Comparison of ENCODE assay signal across 6 mouse cellular contexts in genomic region chr9:56437300-56437892, GRCm38 (mm10). TPM values are rescaled to one million over a fixed set of nuclear protein-coding genes. Genes with fewer than 3 reads are reported as not detected.
DNase-seq lines count a peak whose midpoint lies in the region; ATAC-seq and TF ChIP-seq lines count a peak whose summit lies in the region.
"Not testable (repeated sequence)": the region's sequence is repeated elsewhere in the genome, so short reads cannot be mapped to it uniquely, and the experiment has no call there.

No protein-coding gene starts in this region.

- not testable (repeated sequence) for H3K4me1 ChIP-seq in E14TG2a.4 (replicated peaks; ENCODE audit: low read depth, low read length); neural tube, embryonic 13.5 days (replicated peaks)

- 95% methylated on average over 28 of the region's 29 CpGs for WGBS in neural tube, embryonic 13.5 days

- H3K4me3 ChIP-seq in E14TG2a.4 (replicated peaks; ENCODE audit: low read length) = peak overlapping the region; percentile 46; the same call in 1 of the 2 replicates
- not testable (repeated sequence) for H3K4me3 ChIP-seq in neural tube, embryonic 13.5 days

- not testable (repeated sequence) for H3K27ac ChIP-seq in neural tube, embryonic 13.5 days (replicated peaks)

- not testable (repeated sequence) for TF ChIP-seq CTCF in E14TG2a.4 (conservative IDR thresholded peaks at IDR 0.05; ENCODE audit: low read length)

- not testable (repeated sequence) for H3K4me2 ChIP-seq in neural tube, embryonic 13.5 days

- not testable (repeated sequence) for H3K36me3 ChIP-seq in E14TG2a.4 (ENCODE audit: insufficient read depth, low read length); neural tube, embryonic 13.5 days

- H3K9me3 ChIP-seq in E14TG2a.4 (ENCODE audit: low read length); neural tube, embryonic 13.5 days: not testable (repeated sequence)

- H3K9ac ChIP-seq in neural tube, embryonic 13.5 days = not testable (repeated sequence)

- peak; percentile 74 for ATAC-seq in erythroblast, adult 5-6 weeks (replicated peaks; ENCODE audit: low FRiP score, poor library complexity, severe bottlenecking)
- ATAC-seq in inflammation-experienced regulatory T-cells, adult 6 months = peak; percentile 50
- ATAC-seq in megakaryocyte, adult 5-6 weeks (ENCODE audit: poor library complexity, severe bottlenecking) = peak; percentile 81
- peak; percentile 61; the same call in 1 of the 2 replicates for ATAC-seq in neural tube, embryonic 13.5 days (ENCODE audit: low read depth)

- peak; percentile 60 for DNase-seq in heart, adult 11 months

- H3K27me3 ChIP-seq in E14TG2a.4 (ENCODE audit: insufficient read depth, low read length); neural tube, embryonic 13.5 days: not testable (repeated sequence)

RNA-seq across cellular contexts. Expression of gene Hmg20a, which starts 19.0 kb away (rescaled TPM):
- 6.7 and 9.0 TPM in 2 replicates for total RNA-seq in erythroblast, adult 5-6 weeks (2015; ENCODE audit: low replicate concordance)
- total RNA-seq in erythroblast, adult 5-6 weeks (2017; ENCODE audit: low replicate concordance) = 7.0 and 9.4 TPM in 2 replicates
- polyA plus RNA-seq in inflammation-experienced regulatory T-cells, adult 6 months (2017; shearing (Covaris generic)) = 10 to 100 TPM; 30.0 to 66.3 (median 62.4) TPM
- 17.4 and 18.7 TPM in 2 replicates for total RNA-seq in megakaryocyte, adult 5-6 weeks (2015)
- total RNA-seq in megakaryocyte, adult 5-6 weeks (2017) = 16.9 and 18.0 TPM in 2 replicates
- polyA plus RNA-seq in neural tube, embryonic 13.5 days (2015; fragmentation: Nextera tagmentation; extraction: Ambion mirVana) = 80.4 and 85.6 TPM in 2 replicates

RNA-seq across cellular contexts. Expression of gene Peak1, which starts 19.5 kb away (rescaled TPM):
- 1.3 and 3.8 TPM in 2 replicates for total RNA-seq in erythroblast, adult 5-6 weeks (2015; ENCODE audit: low replicate concordance)
- total RNA-seq in erythroblast, adult 5-6 weeks (2017; ENCODE audit: low replicate concordance) = 1.4 and 2.2 TPM in 2 replicates
- polyA plus RNA-seq in inflammation-experienced regulatory T-cells, adult 6 months (2017; shearing (Covaris generic)) = 10 to 100 TPM; 18.5 to 26.2 (median 19.4) TPM
- 7.8 and 9.3 TPM in 2 replicates for total RNA-seq in megakaryocyte, adult 5-6 weeks (2015)
- 3.9 and 8.0 TPM in 2 replicates for total RNA-seq in megakaryocyte, adult 5-6 weeks (2017)
- 6.9 and 7.0 TPM in 2 replicates for polyA plus RNA-seq in neural tube, embryonic 13.5 days (2015; fragmentation: Nextera tagmentation; extraction: Ambion mirVana)
